Mouse (Mus musculus) neural tube, embryonic 12.5 days (tissue): ENCODE data around the gene Prdm16. TPM values are rescaled to one million over a fixed set of nuclear protein-coding genes. Genes with fewer than 3 reads are reported as not detected.
A peak's percentile ranks its signal among the peaks of the same experiment; 100 is the strongest.

ENCODE experiments used
- ATAC-seq: fragments of 200-750 bp; cut with Nextera tagmentation; 2 replicates; pipeline ENCODE4 v1.8.0; 2017; ENCODE audit warnings: low read depth, mild to moderate bottlenecking, moderate TSS enrichment, moderate library complexity; ENCODE audit not compliant: low FRiP score
- H3K27ac ChIP-seq: fragments of 300-500 bp; sonication (generic); 2 replicates; pipeline ENCODE4 v1.5.1; 2016
- H3K27me3 ChIP-seq: fragments of 300-500 bp; sonication (generic); replicated peaks from 2 replicates; pipeline ENCODE4 v1.6.1; 2016; ENCODE audit warnings: mild to moderate bottlenecking
- H3K36me3 ChIP-seq: fragments of 300-500 bp; sonication (generic); 2 replicates; pipeline ENCODE4 v1.6.1; 2016; ENCODE audit warnings: mild to moderate bottlenecking
- H3K4me1 ChIP-seq: fragments of 300-500 bp; sonication (generic); 2 replicates; pipeline ENCODE4 v1.6.1; 2016
- H3K4me2 ChIP-seq: fragments of 300-500 bp; sonication (generic); replicated peaks from 2 replicates; pipeline ENCODE4 v1.6.1; 2016; ENCODE audit warnings: mild to moderate bottlenecking
- H3K4me3 ChIP-seq: fragments of 300-500 bp; sonication (generic); 2 replicates; pipeline ENCODE4 v1.5.1; 2016
- H3K9ac ChIP-seq: fragments of 300-500 bp; sonication (generic); 2 replicates; pipeline ENCODE4 v1.6.1; 2016; ENCODE audit warnings: mild to moderate bottlenecking
- H3K9me3 ChIP-seq: fragments of 300-500 bp; sonication (generic); 2 replicates; pipeline ENCODE4 v1.6.1; 2016; ENCODE audit warnings: mild to moderate bottlenecking
- WGBS: fragments of 180-500 bp; shearing (Covaris S2); methylation state at CpG from one replicate; pipeline ENCODE4 v1.1.7; 2016; 5-methylcytosine and 5-hydroxymethylcytosine counted together
- polyA plus RNA-seq: library from polyadenylated mRNA; unstranded; fragments of >200 nt; fragmentation: Nextera tagmentation; extraction: Ambion mirVana; gene quantifications from 2 replicates; pipeline ENCODE4 v1.2.1, GENCODE M21; 2016

Prdm16 gene
- polyA plus RNA-seq, 1 experiment from 2014 or later: 12.9 TPM

- Histone ChIP-seq H3K27ac (no peak overlapping the region), H3K27me3 (no peaks in the 10 kb centered on the region), H3K4me2 (no peak overlapping the region), H3K9me3 (no peaks in the 10 kb centered on the region), H3K36me3 (no peaks in the 10 kb centered on the region), H3K9ac (no peak overlapping the region), H3K4me3 (no peak overlapping the region), H3K4me1 (no peaks in the 10 kb centered on the region)
- 40% methylated on average over 4 of the region's 4 CpGs for WGBS
- ATAC-seq: no peak
These were observed 323.6 kb downstream of the Prdm16 start for GRCm38 (mm10) chr4:154312935-154313621.

- Histone ChIP-seq H3K4me3 (no peak overlapping the region), H3K36me3 (no peaks in the 10 kb centered on the region), H3K27ac (no peak overlapping the region), H3K9me3 (no peaks in the 10 kb centered on the region), H3K4me2 (no peak overlapping the region), H3K9ac (no peak overlapping the region), H3K4me1 (no peaks in the 10 kb centered on the region), H3K27me3 (no peaks in the 10 kb centered on the region)
- ATAC-seq: no peak
- WGBS: 89% methylated on average over 2 of the region's 2 CpGs
These were observed 324.4 kb downstream of the Prdm16 start for GRCm38 (mm10) chr4:154312143-154312812.

- H3K27me3 ChIP-seq: no peaks in the 10 kb centered on the region
- no peak overlapping the region for H3K27ac ChIP-seq
- H3K9ac ChIP-seq: no peak overlapping the region
- ATAC-seq: no peak
- no peaks in the 10 kb centered on the region for H3K4me1 ChIP-seq
- no peak overlapping the region for H3K4me3 ChIP-seq
- H3K36me3 ChIP-seq: no peaks in the 10 kb centered on the region
- H3K4me2 ChIP-seq: no peak overlapping the region
- no peaks in the 10 kb centered on the region for H3K9me3 ChIP-seq
- 83% methylated on average over 9 of the region's 9 CpGs for WGBS
These were observed 326.0 kb downstream of the Prdm16 start for GRCm38 (mm10) chr4:154310576-154311262.

DNA sequence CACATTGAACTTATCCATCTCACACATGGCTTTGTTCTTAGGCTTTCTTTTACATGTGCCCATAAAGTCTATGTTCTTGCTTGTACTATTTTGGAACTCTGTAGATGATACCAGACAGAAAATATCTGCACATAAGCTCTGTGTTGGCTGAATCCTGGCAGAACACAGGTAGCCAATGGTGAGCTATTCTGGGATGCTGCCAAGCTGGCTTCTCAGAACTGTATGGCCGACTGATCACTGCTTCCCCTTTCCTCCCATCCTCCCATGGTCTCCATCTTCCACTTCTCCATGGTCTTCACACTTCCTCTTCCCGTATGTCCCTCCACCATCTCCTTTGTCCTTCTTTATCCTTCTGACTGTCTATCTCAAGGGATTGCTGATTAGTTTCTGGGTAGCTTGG is 327.5 kb downstream of the Prdm16 start:
- H3K9me3 ChIP-seq: no peaks in the 10 kb centered on the region
- no peaks in the 10 kb centered on the region for H3K27me3 ChIP-seq
- no peaks in the 10 kb centered on the region for H3K4me1 ChIP-seq
- H3K4me3 ChIP-seq: no peak overlapping the region
- no peak for ATAC-seq
- WGBS: 92% methylated on average over 2 of the region's 2 CpGs
- no peak overlapping the region for H3K27ac ChIP-seq
- H3K4me2 ChIP-seq: no peak overlapping the region
- H3K36me3 ChIP-seq: no peaks in the 10 kb centered on the region
- no peak overlapping the region for H3K9ac ChIP-seq

DNA sequence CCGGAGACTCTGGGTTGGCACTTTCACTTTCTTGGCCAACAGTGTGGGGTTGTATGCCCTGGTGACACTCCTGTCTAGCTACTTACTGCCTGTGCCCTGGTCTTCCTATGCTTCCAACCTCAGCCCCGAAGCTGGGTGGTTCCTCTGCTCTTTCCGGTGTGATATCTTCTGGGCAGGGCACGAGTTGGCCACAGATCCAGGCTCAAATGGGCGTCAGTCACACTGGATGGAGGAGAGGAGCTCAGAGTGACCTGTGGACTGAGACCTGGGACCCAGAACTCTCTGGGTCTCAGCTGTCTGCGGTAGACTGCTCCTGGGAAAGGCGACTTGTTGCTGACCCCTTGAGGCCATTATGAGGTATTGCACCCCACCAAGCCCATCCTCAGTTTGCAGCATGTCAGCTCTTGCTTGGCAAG is 335.2 kb downstream of the Prdm16 start, which contains the start of gene Arhgef16:
TSS of gene Arhgef16 (minus strand) at position 211 of the 416 bp plus-strand sequence.
- H3K36me3 ChIP-seq: no peaks in the 10 kb centered on the region
- no peak within 1 kb of the TSS for H3K27ac ChIP-seq
- no peak within 1 kb of the TSS for H3K4me2 ChIP-seq
- WGBS: 24% methylated on average over 7 of the region's 7 CpGs
- H3K4me3 ChIP-seq: no peak within 1 kb of the TSS
- no peaks in the 10 kb centered on the region for H3K9me3 ChIP-seq
- peaks cover 7% of the 10 kb centered on the region for H3K4me1 ChIP-seq
- H3K27me3 ChIP-seq: peaks cover 43% of the 10 kb centered on the region
- H3K9ac ChIP-seq: no peak within 1 kb of the TSS
- no peak for ATAC-seq

DNA sequence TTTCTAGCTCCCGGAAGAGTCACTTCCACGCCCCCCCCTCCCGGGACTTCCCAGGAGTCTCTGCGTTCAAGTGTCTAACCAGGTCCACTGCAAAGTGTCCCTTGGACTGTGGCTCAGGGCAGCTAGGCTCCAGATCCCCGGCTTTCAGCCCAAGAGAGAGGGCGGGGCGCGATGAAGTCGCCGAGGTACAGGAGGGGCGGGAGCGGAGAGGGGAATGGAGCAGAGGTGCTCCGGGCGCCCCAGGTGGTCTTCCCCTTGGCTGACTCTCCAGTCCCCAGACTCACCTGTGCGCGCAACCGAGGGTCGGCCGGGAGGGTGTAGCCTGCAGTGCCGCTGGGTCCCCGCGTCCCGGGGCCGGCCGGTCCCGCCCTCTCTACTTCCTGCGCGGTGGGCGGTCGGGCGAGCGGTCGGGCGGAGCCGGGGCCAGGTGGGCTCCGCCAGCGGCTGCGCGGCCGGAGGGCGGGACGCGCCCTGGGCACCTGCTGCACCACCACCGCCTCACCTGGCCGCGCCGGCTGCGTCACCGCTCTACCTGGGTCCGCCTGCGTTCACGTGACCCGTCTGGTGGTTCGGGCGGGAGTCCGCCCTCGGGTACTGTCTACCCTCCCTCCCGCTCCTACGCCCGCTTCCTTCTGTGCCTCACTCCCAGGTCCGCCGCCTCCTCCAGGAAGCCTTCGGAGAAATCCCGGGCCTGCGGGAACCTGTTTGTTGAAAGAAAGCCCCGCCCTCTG is 337.0 kb downstream of the Prdm16 start:
- peak overlapping the region; percentile 44; the same call in 1 of the 2 replicates for H3K9ac ChIP-seq
- H3K27ac ChIP-seq: no peak overlapping the region
- peaks cover 43% of the 10 kb centered on the region for H3K27me3 ChIP-seq
- no peaks in the 10 kb centered on the region for H3K9me3 ChIP-seq
- no peaks in the 10 kb centered on the region for H3K36me3 ChIP-seq
- WGBS: under 1% methylated on average over 65 of the region's 66 CpGs
- peaks cover 7% of the 10 kb centered on the region for H3K4me1 ChIP-seq
- H3K4me3 ChIP-seq: peak overlapping the region; percentile 41
- ATAC-seq: peak; percentile 24; the same call in 1 of the 2 replicates
- H3K4me2 ChIP-seq: peak overlapping the region; percentile 85

- Histone ChIP-seq H3K27ac (no peak overlapping the region), H3K36me3 (no peaks in the 10 kb centered on the region), H3K27me3 (peaks cover 43% of the 10 kb centered on the region), H3K9ac (no peak overlapping the region), H3K4me1 (peaks cover 16% of the 10 kb centered on the region), H3K9me3 (no peaks in the 10 kb centered on the region), H3K4me3 (no peak overlapping the region), H3K4me2 (no peak overlapping the region)
- WGBS: 37% methylated on average over 9 of the region's 9 CpGs
- ATAC-seq: no peak
These were observed 338.9 kb downstream of the Prdm16 start for GRCm38 (mm10) chr4:154297761-154298160.

- H3K4me2 ChIP-seq: no peak overlapping the region
- 0 out of 2 replicates have a peak overlapping the region, but pooled peaks have one; percentile 9 for H3K9ac ChIP-seq
- no peaks in the 10 kb centered on the region for H3K9me3 ChIP-seq
- ATAC-seq: no peak
- H3K36me3 ChIP-seq: no peaks in the 10 kb centered on the region
- no peak overlapping the region for H3K27ac ChIP-seq
- H3K27me3 ChIP-seq: peaks cover 20% of the 10 kb centered on the region
- H3K4me3 ChIP-seq: no peak overlapping the region
- peaks cover 9% of the 10 kb centered on the region for H3K4me1 ChIP-seq
- WGBS: 37% methylated on average over 8 of the region's 8 CpGs
These were observed 342.4 kb downstream of the Prdm16 start for GRCm38 (mm10) chr4:154294262-154294731.

GRCm38 (mm10) chr4:154293735-154294201 is 342.9 kb downstream of the Prdm16 start:
- Histone ChIP-seq H3K4me3 (no peak overlapping the region), H3K27me3 (peaks cover 15% of the 10 kb centered on the region), H3K9me3 (no peaks in the 10 kb centered on the region), H3K4me1 (peaks cover 9% of the 10 kb centered on the region), H3K4me2 (no peak overlapping the region), H3K36me3 (no peaks in the 10 kb centered on the region), H3K9ac (no peak overlapping the region), H3K27ac (no peak overlapping the region)
- WGBS: 68% methylated on average over 4 of the region's 4 CpGs
- ATAC-seq: no peak

DNA sequence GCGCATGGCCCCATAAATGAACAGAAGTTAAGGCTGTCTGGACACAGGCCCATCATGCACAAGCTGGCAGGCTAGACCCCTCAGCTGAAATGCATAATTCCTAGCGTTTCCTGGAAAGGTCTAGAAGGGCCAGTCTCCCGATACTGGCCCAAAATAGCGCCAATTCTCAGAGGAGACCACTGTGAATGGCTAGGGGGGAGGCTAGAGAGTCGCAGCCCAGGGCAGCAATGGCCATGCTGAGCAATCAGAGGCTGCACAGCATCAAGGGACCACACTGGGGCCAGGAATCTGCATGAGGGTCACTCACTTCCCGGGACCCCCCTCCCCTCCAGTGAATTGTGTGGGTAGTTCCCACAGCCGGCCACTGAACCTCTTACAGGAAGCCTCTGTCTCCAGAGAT is 353.0 kb downstream of the Prdm16 start:
- no peak for ATAC-seq
- Histone ChIP-seq H3K9me3 (no peaks in the 10 kb centered on the region), H3K9ac (no peak overlapping the region), H3K27me3 (no peaks in the 10 kb centered on the region), H3K4me2 (no peak overlapping the region), H3K4me1 (no peaks in the 10 kb centered on the region), H3K27ac (no peak overlapping the region), H3K36me3 (no peaks in the 10 kb centered on the region), H3K4me3 (no peak overlapping the region)
- 70% methylated on average over 7 of the region's 7 CpGs for WGBS

- H3K9ac ChIP-seq: no peak overlapping the region
- no peaks in the 10 kb centered on the region for H3K27me3 ChIP-seq
- no peaks in the 10 kb centered on the region for H3K9me3 ChIP-seq
- H3K27ac ChIP-seq: no peak overlapping the region
- no peaks in the 10 kb centered on the region for H3K4me1 ChIP-seq
- no peak overlapping the region for H3K4me3 ChIP-seq
- H3K4me2 ChIP-seq: no peak overlapping the region
- ATAC-seq: no peak
- no peaks in the 10 kb centered on the region for H3K36me3 ChIP-seq
- 89% methylated on average over 9 of the region's 9 CpGs for WGBS
These were observed 357.2 kb downstream of the Prdm16 start for GRCm38 (mm10) chr4:154279481-154279880.
